In genomic region chr5:17770328-17770727, GRCm38 (mm10) we compare ENCODE assay signal across 16 mouse cellular contexts.
"Had no signal": no experiment of that assay in that cellular context is flagged by ENCODE, and none has a peak within 500 bp of the region (broad histone marks: within the 10 kb centered on the region; RNA-seq: fewer than 3 reads in every experiment).

No protein-coding gene starts in this region.

- H3K9me3 ChIP-seq: neural tube, embryonic 13.5 days; neural tube, embryonic 15.5 days; stomach, embryonic 15.5 days had no signal

- H3K27me3 ChIP-seq: neural tube, embryonic 13.5 days; neural tube, embryonic 15.5 days; stomach, embryonic 15.5 days had no signal

- H3K36me3 ChIP-seq: neural tube, embryonic 13.5 days; neural tube, embryonic 15.5 days; stomach, embryonic 15.5 days had no signal

- H3K9ac ChIP-seq: neural tube, embryonic 13.5 days; neural tube, embryonic 15.5 days; stomach, embryonic 15.5 days had no signal

- H3K27ac ChIP-seq: neural tube, embryonic 13.5 days; neural tube, embryonic 15.5 days; stomach, embryonic 15.5 days; stomach, postnatal 0 days had no signal

- H3K4me3 ChIP-seq: neural tube, embryonic 13.5 days; neural tube, embryonic 15.5 days; stomach, embryonic 15.5 days had no signal

- DNase-seq: retina, postnatal 1 day; right cerebral cortex, adult 18-20 months; right cerebral cortex, postnatal 14 days; right cerebral cortex, postnatal 25 days; right cerebral cortex, postnatal 4 days; spleen, adult 18-20 months; thymus, adult 18-20 months; thymus, adult 2 months; thymus, postnatal 14 days; thymus, postnatal 25 days; thymus, postnatal 36 days; thymus, postnatal 4 days had no signal

- H3K4me1 ChIP-seq: neural tube, embryonic 13.5 days; neural tube, embryonic 15.5 days; stomach, embryonic 15.5 days had no signal
